Mouse (Mus musculus) CH12.LX (cell line): ENCODE measurements at regions not wholly inside any gene's neighbourhood (a gene's known extent, or its start where the extent isn't known, plus 50 kb on each side); places are given as distances from the start of the nearest gene placed in this dataset.

ENCODE experiments used
- DNase-seq: peaks from one replicate; pipeline ENCODE4 v3.0.0-alpha.2; 2013; ENCODE audit errors: extremely low read depth
- H3K27ac ChIP-seq: 2 replicates; pipeline ENCODE4 v1.5.1; 2012; ENCODE audit warnings: low read depth, mild to moderate bottlenecking, control low read depth, moderate library complexity; ENCODE audit not compliant: insufficient read depth
- H3K27me3 ChIP-seq: replicated peaks from 2 replicates; pipeline ENCODE3; 2012; ENCODE audit warnings: inconsistent platforms
- H3K36me3 ChIP-seq, 2 experiments: replicated peaks in 1 of 2; 2 replicates each; pipeline versions ENCODE3 to v1.6.1; 2012; ENCODE audit warnings: inconsistent platforms in 1 of 2, low read length in 1 of 2, mild to moderate bottlenecking in 1 of 2, mixed read lengths in 1 of 2, moderate library complexity in 1 of 2; ENCODE audit not compliant: control insufficient read depth in 1 of 2, insufficient read depth in 1 of 2
- H3K4me1 ChIP-seq, 2 experiments: 2 replicates each; pipeline ENCODE4 v1.6.1; 2012; ENCODE audit warnings: inconsistent platforms in 1 of 2, moderate library complexity in 1 of 2; ENCODE audit not compliant: insufficient read depth in 2 of 2, control insufficient read depth in 1 of 2
- H3K4me2 ChIP-seq: 2 replicates; pipeline ENCODE4 v1.6.1; 2012; ENCODE audit warnings: low read depth, mild to moderate bottlenecking, control low read depth; ENCODE audit not compliant: poor library complexity, insufficient read depth, severe bottlenecking
- H3K4me3 ChIP-seq, 3 experiments: fragments of 150-350 bp in 1 of 3; sonication (generic) in 1 of 3; replicated peaks in 1 of 3; 2 replicates each; pipeline versions ENCODE3 to v1.5.1; 2011 to 2012; ENCODE audit warnings: low read depth in 2 of 3, low read length in 2 of 3, mild to moderate bottlenecking in 2 of 3, moderate library complexity in 2 of 3, control low read depth in 1 of 3, improper control_type of control experiment in 1 of 3, inconsistent platforms in 1 of 3, mixed read lengths in 1 of 3; ENCODE audit not compliant: poor library complexity in 1 of 3
- H3K79me2 ChIP-seq: replicated peaks from 2 replicates; pipeline ENCODE4 v1.6.1; 2012; ENCODE audit warnings: mild to moderate bottlenecking, moderate library complexity; ENCODE audit not compliant: control insufficient read depth, poor library complexity, insufficient read depth, severe bottlenecking; ENCODE audit errors: extremely low read depth
- H3K9ac ChIP-seq: 2 replicates; pipeline ENCODE4 v1.6.1; 2012; ENCODE audit warnings: low read depth, mild to moderate bottlenecking, control low read depth, moderate library complexity; ENCODE audit not compliant: insufficient read depth
- H3K9me3 ChIP-seq: replicated peaks from 2 replicates; pipeline ENCODE3; 2012; ENCODE audit warnings: low read length, inconsistent platforms, mixed read lengths
- BHLHE40 ChIP-seq: IDR thresholded peaks from 2 replicates; pipeline ENCODE4 v1.6.1; 2011; ENCODE audit warnings: mild to moderate bottlenecking, low read depth, low read length, improper control_type of control experiment
- CHD1 ChIP-seq: IDR thresholded peaks from 2 replicates; pipeline ENCODE4 v1.6.1; 2012; ENCODE audit warnings: low read depth, low read length, improper control_type of control experiment, inconsistent platforms
- CHD2 ChIP-seq: IDR thresholded peaks from 2 replicates; pipeline ENCODE4 v1.6.1; 2011; ENCODE audit warnings: low read length, improper control_type of control experiment
- CTCF ChIP-seq, 2 experiments: IDR thresholded peaks in 1 of 2; conservative IDR thresholded peaks in 1 of 2; 2 replicates each; pipeline ENCODE4 v1.5.1; 2011 to 2012; ENCODE audit warnings: low read depth in 2 of 2, low read length in 2 of 2, improper control_type of control experiment in 1 of 2, inconsistent platforms in 1 of 2, mild to moderate bottlenecking in 1 of 2, moderate library complexity in 1 of 2
- E2F4 ChIP-seq: IDR thresholded peaks from 2 replicates; pipeline ENCODE4 v1.6.1; 2011; ENCODE audit warnings: low read depth, low read length, improper control_type of control experiment; ENCODE audit not compliant: insufficient replicate concordance
- EP300 ChIP-seq: IDR thresholded peaks from 2 replicates; pipeline ENCODE4 v1.6.1; 2011; ENCODE audit warnings: low read length, improper control_type of control experiment
- ETS1 ChIP-seq: conservative IDR thresholded peaks from 2 replicates; pipeline ENCODE4 v1.6.1; 2012; ENCODE audit warnings: low read depth, mild to moderate bottlenecking, inconsistent platforms, low read length, improper control_type of control experiment, moderate library complexity
- GABPA ChIP-seq: IDR thresholded peaks from 2 replicates; pipeline ENCODE4 v1.6.1; 2012; ENCODE audit warnings: low read depth, low read length, improper control_type of control experiment, inconsistent platforms; ENCODE audit not compliant: insufficient replicate concordance
- HCFC1 ChIP-seq: IDR thresholded peaks from 2 replicates; pipeline ENCODE4 v1.6.1; 2012; ENCODE audit warnings: low read depth, mild to moderate bottlenecking, inconsistent platforms, low read length, improper control_type of control experiment
- IRF4 ChIP-seq: IDR thresholded peaks from 2 replicates; pipeline ENCODE4 v1.6.1; 2014; ENCODE audit warnings: low read depth, mild to moderate bottlenecking, inconsistent platforms, low read length, improper control_type of control experiment
- JUN ChIP-seq: IDR thresholded peaks from 2 replicates; pipeline ENCODE4 v1.6.1; 2011; ENCODE audit warnings: low read depth, mild to moderate bottlenecking, low read length, improper control_type of control experiment, moderate library complexity; ENCODE audit not compliant: insufficient read depth
- JUND ChIP-seq: conservative IDR thresholded peaks from 2 replicates; pipeline ENCODE4 v1.6.1; 2011; ENCODE audit warnings: low read depth, low read length, improper control_type of control experiment
- KAT2A ChIP-seq: IDR thresholded peaks from 2 replicates; pipeline ENCODE4 v1.6.1; 2012; ENCODE audit warnings: low read length, improper control_type of control experiment, inconsistent platforms; ENCODE audit not compliant: insufficient replicate concordance
- MAFK ChIP-seq: IDR thresholded peaks from 2 replicates; pipeline ENCODE4 v1.6.1; 2011; ENCODE audit warnings: low read length, improper control_type of control experiment; ENCODE audit not compliant: insufficient replicate concordance
- MAX ChIP-seq: IDR thresholded peaks from 2 replicates; pipeline ENCODE4 v1.6.1; 2011; ENCODE audit warnings: low read length, improper control_type of control experiment
- MAZ ChIP-seq: IDR thresholded peaks from 2 replicates; pipeline ENCODE4 v1.6.1; 2012; ENCODE audit warnings: low read depth, mild to moderate bottlenecking, inconsistent platforms, low read length, improper control_type of control experiment, moderate library complexity
- MEF2A ChIP-seq: IDR thresholded peaks from 2 replicates; pipeline ENCODE4 v1.6.1; 2014; ENCODE audit warnings: low read depth, mild to moderate bottlenecking, inconsistent platforms, low read length, improper control_type of control experiment, borderline replicate concordance
- MYC ChIP-seq: IDR thresholded peaks from 2 replicates; pipeline ENCODE4 v1.6.1; 2011; ENCODE audit warnings: low read depth, mild to moderate bottlenecking, improper control_type of control experiment, low read length
- NELFE ChIP-seq: IDR thresholded peaks from 2 replicates; pipeline ENCODE4 v1.6.1; 2011; ENCODE audit warnings: low read depth, low read length, improper control_type of control experiment
- NRF1 ChIP-seq: IDR thresholded peaks from 2 replicates; pipeline ENCODE4 v1.6.1; 2014; ENCODE audit warnings: low read depth, mild to moderate bottlenecking, inconsistent platforms, low read length, improper control_type of control experiment, moderate library complexity
- PAX5 ChIP-seq: IDR thresholded peaks from 2 replicates; pipeline ENCODE4 v1.6.1; 2012; ENCODE audit warnings: low read length, inconsistent platforms, mixed read lengths
- POLR2A ChIP-seq: IDR thresholded peaks from 2 replicates; pipeline ENCODE4 v1.6.1; 2011; ENCODE audit warnings: low read depth, mild to moderate bottlenecking, improper control_type of control experiment, low read length
- RAD21 ChIP-seq: IDR thresholded peaks from 2 replicates; pipeline ENCODE4 v1.6.1; 2011; ENCODE audit warnings: low read depth, mild to moderate bottlenecking, low read length, improper control_type of control experiment, moderate library complexity
- RCOR1 ChIP-seq: conservative IDR thresholded peaks from 2 replicates; pipeline ENCODE4 v1.6.1; 2012; ENCODE audit warnings: low read depth, mild to moderate bottlenecking, inconsistent platforms, low read length, improper control_type of control experiment
- SIN3A ChIP-seq: IDR thresholded peaks from 2 replicates; pipeline ENCODE4 v1.6.1; 2012; ENCODE audit warnings: low read length, improper control_type of control experiment, inconsistent platforms
- SMC3 ChIP-seq: IDR thresholded peaks from 2 replicates; pipeline ENCODE4 v1.6.1; 2011; ENCODE audit warnings: low read depth, low read length, improper control_type of control experiment
- TBP ChIP-seq: conservative IDR thresholded peaks from 2 replicates; pipeline ENCODE4 v1.6.1; 2011; ENCODE audit warnings: low read depth, low read length, improper control_type of control experiment
- TCF12 ChIP-seq: IDR thresholded peaks from 2 replicates; pipeline ENCODE4 v1.6.1; 2014; ENCODE audit warnings: low read depth, mild to moderate bottlenecking, inconsistent platforms, low read length, improper control_type of control experiment
- UBTF ChIP-seq: IDR thresholded peaks from 2 replicates; pipeline ENCODE4 v1.6.1; 2012; ENCODE audit warnings: low read depth, mild to moderate bottlenecking, inconsistent platforms, low read length, improper control_type of control experiment, moderate library complexity
- USF1 ChIP-seq: IDR thresholded peaks from 2 replicates; pipeline ENCODE4 v1.6.1; 2014; ENCODE audit warnings: low read depth, mild to moderate bottlenecking, inconsistent platforms, low read length, improper control_type of control experiment
- USF2 ChIP-seq: conservative IDR thresholded peaks from 2 replicates; pipeline ENCODE4 v1.6.1; 2011; ENCODE audit warnings: low read depth, low read length, improper control_type of control experiment
- ZC3H11A ChIP-seq: IDR thresholded peaks from 2 replicates; pipeline ENCODE4 v1.6.1; 2012; ENCODE audit warnings: low read depth, mild to moderate bottlenecking, inconsistent platforms, low read length, improper control_type of control experiment
- ZKSCAN1 ChIP-seq: IDR thresholded peaks from 2 replicates; pipeline ENCODE4 v1.6.1; 2012; ENCODE audit warnings: low read depth, inconsistent platforms, low read length, improper control_type of control experiment, borderline replicate concordance
- ZMIZ1 ChIP-seq: IDR thresholded peaks from 2 replicates; pipeline ENCODE4 v1.6.1; 2012; ENCODE audit warnings: low read depth, mild to moderate bottlenecking, inconsistent platforms, low read length, improper control_type of control experiment
- ZNF384 ChIP-seq: IDR thresholded peaks from 2 replicates; pipeline ENCODE4 v1.6.1; 2012; ENCODE audit warnings: low read depth, low read length, improper control_type of control experiment, inconsistent platforms
- dilution Hi-C: fragments of 300-500 bp; cut with MboI; formaldehyde crosslinking; loops from 2 replicates; pipeline ENCODE4 v1.14.3; 2020; ENCODE audit warnings: low sequenced_read_pairs; ENCODE audit not compliant: extremely low pct_unique_long_range_greater_than_20kb, extremely low pct_ligation_motif_present
- in situ Hi-C: fragments of 300-500 bp; cut with MboI; formaldehyde crosslinking; loops from 3 replicates; pipeline ENCODE4 v1.14.3; 2019; ENCODE audit warnings: low sequenced_read_pairs, low pct_ligation_motif_present, low pct_unique_long_range_greater_than_20kb, mixed read lengths

DNA sequence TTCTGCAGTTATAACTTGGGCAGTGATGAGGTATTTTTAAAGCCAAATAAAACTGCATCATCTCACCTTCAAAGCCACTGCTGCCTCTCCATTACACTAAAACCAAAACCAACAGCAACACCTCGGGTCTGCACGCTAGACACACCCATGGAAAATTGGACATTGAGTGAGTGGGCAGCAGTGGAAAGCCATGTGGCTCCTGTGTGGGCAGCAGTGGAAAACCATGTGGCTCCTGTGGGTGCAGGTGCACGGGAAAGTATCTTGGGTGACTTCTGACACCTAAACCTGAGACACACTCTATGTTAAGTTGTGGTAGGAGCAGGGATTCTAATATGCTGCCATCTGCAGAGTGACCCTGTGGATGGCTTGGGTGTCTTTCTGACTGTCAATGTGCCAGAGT lies 245.3 kb downstream of the Tle4 start:
- Histone ChIP-seq H3K9ac (no peak overlapping the region), H3K27me3 (no peaks in the 10 kb centered on the region), H3K4me1 (peaks cover 20 to 53% of the 10 kb centered on the region in 2 experiments; a peak in 3 of 4 replicates), H3K9me3 (no peaks in the 10 kb centered on the region), H3K27ac (peak overlapping the region; percentile 91), H3K4me3 (no peak overlapping the region), H3K79me2 (no peaks in the 10 kb centered on the region), H3K36me3 (no peaks in the 10 kb centered on the region), H3K4me2 (peak overlapping the region; percentile 4; the same call in 1 of the 2 replicates)
- dilution Hi-C loops: no loop called here
- in situ Hi-C loops: loop anchor here (25.0 kb wide), 1 partner anchor 240 kb away; no protein-coding TSS in a partner anchor
- DNase-seq: peak; percentile 81
- TF ChIP-seq ZC3H11A (no peak), EP300 (peak; percentile 94), MAZ (no peak), BHLHE40 (peak; percentile 91), PAX5 (no peak), MAFK (no peak), POLR2A (peak; percentile 7; the same call in 1 of the 2 replicates), GABPA (no peak), TBP (0 out of 2 replicates have a peak, but pooled peaks have one; percentile 25), RCOR1 (no peak), CHD1 (no peak), JUN (no peak), IRF4 (peak; percentile 78; the same call in 1 of the 2 replicates), RAD21 (peak; percentile 17), MAX (peak; percentile 87), SIN3A (no peak), NELFE (no peak), UBTF (no peak), CTCF (conservative IDR thresholded peaks at IDR 0.05 in 1 of 2, IDR thresholded peaks at IDR 0.05 in 1 of 2; ENCODE audit: low read depth in 2 of 2, low read length in 2 of 2) (peak in 1 of 2 experiments; percentile 18; a peak in 1 of 4 replicates), SMC3 (peak; percentile 28; the same call in 1 of the 2 replicates), JUND (peak; percentile 40), ZNF384 (no peak), E2F4 (no peak), MEF2A (peak; percentile 81), MYC (peak; percentile 89), USF2 (no peak), NRF1 (no peak), TCF12 (peak; percentile 98), KAT2A (no peak), CHD2 (peak; percentile 19; the same call in 1 of the 2 replicates), HCFC1 (no peak), ZMIZ1 (no peak), USF1 (no peak), ETS1 (peak; percentile 71), ZKSCAN1 (no peak)
